Mouse (Mus musculus) liver, postnatal 0 days (tissue): ENCODE measurements at regions not wholly inside any gene's neighbourhood (a gene's known extent, or its start where the extent isn't known, plus 50 kb on each side); places are given as distances from the start of the nearest gene placed in this dataset.

Source experiments
- CTCF ChIP-seq: sonication (generic); IDR thresholded peaks from 2 replicates; pipeline ENCODE4 v1.5.1; 2016; ENCODE audit warnings: antibody characterized with exemption, low read depth
- EP300 ChIP-seq: IDR thresholded peaks from 2 replicates; pipeline ENCODE4 v1.6.1; 2016; ENCODE audit warnings: antibody characterized with exemption, low read depth, mild to moderate bottlenecking

- TF ChIP-seq CTCF (peak; percentile 7; the same call in 1 of the 2 replicates), EP300 (no peak)
These were observed 66.8 kb downstream of the Adm start for GRCm38 (mm10) chr7:110694262-110694661.
